Mouse (Mus musculus): ENCODE data around the gene Kcnq1.

Gene Kcnq1

GRCm38 (mm10) chr7:143313572-143314319 is 207.6 kb downstream of the Kcnq1 start:
- no peak for DNase-seq (ENCODE audit: low spot score in 2 of 2)

DNA sequence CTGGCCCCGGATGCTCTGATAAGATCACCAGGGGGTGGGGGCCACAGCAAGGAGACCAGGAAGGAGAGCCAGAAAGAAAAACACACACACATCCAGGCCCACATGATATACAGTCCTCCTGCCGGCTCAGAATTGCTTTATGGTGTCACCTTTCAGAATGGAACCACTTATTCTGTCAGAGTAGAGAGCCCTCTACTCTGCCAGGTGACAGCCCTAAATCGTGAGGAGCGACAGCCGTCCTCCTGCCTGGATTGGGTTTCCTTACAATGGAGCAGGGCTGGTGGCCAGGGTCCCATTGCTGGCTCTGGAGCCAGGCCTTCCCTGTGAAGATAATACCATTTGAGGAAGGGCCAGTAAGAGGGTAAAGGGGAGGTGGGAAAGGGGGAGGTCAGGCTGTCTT is 212.3 kb downstream of the Kcnq1 start:
- DNase-seq (ENCODE audit: low spot score in 2 of 2): no peak

DNA sequence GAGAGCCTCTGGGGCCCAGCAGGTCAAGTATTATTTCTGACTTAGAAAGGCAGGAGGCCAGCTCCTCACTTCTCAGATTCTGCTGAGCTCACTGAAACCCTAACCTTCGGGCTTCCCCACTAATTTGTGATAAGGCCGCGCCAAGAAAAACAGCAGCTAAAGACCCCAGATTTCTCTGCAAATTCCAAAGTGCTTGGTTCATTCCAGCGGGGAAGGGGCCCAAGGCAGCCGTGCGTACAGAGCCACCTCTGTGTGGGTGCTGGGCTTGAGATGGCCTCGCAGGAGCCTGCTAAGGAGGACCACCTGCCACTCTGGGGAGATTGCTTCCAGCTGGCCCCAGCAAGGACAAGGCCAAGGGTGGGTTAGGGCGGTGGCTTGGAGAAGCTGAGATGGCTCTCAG is 214.2 kb downstream of the Kcnq1 start:
- DNase-seq (ENCODE audit: low spot score in 2 of 2): no peak

- DNase-seq (ENCODE audit: low spot score in 2 of 2): peak in 1 of 2 experiments; percentile 18
These were observed 218.9 kb downstream of the Kcnq1 start for GRCm38 (mm10) chr7:143325051-143325450.

DNA sequence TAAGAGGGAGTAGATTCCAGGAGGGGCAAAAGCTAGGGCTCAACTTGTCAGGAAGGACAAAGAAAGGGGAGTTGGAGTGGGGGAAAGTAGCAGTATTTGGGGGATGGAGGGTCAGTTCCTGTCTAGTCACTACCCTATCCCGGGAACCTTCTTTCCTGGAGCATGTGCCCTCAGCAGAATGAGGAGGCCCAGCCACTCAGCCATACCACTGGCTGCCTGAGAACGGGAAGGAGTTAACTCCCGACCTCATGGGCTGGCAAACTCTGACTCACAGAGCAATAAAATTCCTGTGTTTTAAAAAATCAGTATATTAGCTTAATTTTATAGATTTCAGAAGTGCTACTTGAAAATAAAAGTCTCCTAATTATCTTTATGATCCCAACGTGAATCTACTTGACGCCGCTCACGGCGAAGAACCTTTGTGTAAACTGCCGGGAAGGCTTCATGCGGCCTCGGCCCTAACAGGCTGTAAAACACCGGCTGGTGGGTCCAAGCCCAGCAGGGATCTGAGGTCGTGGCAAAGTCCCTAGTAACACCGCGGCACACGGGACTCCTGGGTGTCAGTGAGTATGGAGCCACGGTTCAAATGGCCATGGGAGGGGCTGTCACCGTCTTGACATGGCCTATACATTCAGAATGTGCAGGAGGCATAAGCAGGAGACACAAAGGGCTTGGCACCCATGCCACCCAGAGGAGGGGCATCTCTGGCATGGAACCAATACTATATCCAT is 222.2 kb downstream of the Kcnq1 start:
- no peak for DNase-seq (ENCODE audit: low spot score in 2 of 2)

DNA sequence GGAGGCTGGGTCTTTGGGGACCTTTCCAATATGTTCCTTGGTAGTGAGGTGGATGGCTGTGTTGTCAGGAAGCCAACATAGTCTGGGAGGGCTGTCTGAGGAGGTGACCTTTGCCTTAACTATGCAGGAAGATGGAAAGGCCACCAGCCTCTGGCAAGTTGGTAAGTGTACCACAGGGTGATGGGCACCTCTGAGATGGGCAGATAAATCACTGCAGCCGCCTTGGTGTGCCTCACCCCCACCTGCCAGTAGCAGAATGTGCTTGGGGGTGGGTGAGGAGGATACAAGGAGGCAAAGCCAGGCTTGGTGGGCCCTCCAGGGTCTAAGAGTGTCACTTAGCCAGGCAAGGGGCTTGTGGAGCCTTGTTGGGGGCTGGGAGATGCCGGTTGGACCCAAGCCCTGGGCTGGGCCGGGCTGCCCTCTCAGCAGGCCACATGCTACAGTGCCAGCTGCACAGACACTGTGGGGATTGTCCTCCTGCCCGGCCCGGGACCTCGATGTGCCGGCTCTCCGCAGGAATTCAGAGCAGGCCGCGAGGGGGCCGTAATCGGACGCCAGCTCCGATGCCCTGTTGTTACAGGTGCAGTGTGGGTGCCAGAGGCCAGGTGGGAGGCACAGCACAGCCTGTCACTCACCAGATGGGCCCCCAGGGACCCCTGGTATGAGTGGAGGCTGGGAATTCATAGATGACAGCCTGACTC is 223.1 kb downstream of the Kcnq1 start:
- peak in 1 of 2 experiments; percentile 29 for DNase-seq (ENCODE audit: low spot score in 2 of 2)

DNA sequence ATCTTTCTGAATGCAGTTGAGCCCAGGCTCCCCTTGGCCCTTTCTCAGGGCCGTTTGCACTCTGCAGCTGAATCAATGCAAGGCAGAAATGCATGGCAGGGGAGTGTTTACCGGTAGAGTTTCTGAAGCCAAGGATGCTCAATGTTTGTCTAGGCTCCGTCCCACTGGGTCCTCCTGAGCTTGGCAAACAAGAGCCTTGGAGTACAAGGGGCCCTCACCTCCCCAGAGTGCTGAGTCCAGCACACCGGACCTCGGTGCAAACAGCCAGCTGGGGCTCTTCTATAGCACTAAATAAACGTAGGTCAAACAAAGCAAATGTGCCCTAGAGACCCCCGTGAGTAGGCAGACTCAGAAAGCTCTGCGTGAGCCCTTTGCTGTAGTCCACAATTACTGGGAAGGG is 226.9 kb downstream of the Kcnq1 start:
- DNase-seq (ENCODE audit: low spot score in 2 of 2): no peak

GRCm38 (mm10) chr7:143333604-143334003 is 227.4 kb downstream of the Kcnq1 start:
- no peak for DNase-seq (ENCODE audit: low spot score in 2 of 2)

- no peak for DNase-seq (ENCODE audit: low spot score in 2 of 2)
These were observed 232.5 kb downstream of the Kcnq1 start for GRCm38 (mm10) chr7:143338690-143339089.

- peak in 1 of 2 experiments; percentile 20 for DNase-seq (ENCODE audit: low spot score in 2 of 2)
These were observed 234.6 kb downstream of the Kcnq1 start for GRCm38 (mm10) chr7:143340601-143341281.

DNA sequence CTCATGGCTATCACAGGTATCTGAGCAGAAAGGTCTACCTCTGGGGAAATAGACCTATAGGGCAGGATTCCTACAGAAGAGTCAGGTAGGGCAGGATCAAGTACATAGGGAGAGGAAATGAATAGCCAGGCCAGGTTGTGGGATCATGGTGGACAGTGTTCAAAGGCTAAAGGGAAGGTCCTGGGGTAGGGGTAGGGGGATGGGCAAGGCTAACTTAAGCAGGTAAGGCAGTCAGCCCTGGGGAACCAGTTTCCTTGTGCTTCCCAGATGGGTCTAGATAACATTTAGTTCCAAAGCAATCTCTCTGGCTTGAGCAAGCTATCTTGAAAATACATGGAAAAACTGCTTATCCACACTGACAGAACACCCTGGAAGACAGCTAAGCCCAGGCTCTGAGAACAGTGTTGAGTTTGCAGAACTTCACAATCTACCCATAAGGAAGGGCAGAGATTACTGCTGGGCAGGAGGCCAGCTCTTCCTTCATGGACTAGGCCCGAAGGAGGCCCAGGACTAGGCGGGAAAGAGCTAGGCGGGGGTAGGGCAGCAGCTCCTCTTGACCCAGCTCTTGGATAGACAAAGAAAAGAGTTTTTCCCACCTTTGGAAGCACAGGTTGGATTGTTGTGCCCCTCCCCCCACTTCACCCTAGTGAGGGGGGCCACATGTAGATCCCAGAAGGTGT is 235.3 kb downstream of the Kcnq1 start:
- no peak for DNase-seq (ENCODE audit: low spot score in 2 of 2)

DNA sequence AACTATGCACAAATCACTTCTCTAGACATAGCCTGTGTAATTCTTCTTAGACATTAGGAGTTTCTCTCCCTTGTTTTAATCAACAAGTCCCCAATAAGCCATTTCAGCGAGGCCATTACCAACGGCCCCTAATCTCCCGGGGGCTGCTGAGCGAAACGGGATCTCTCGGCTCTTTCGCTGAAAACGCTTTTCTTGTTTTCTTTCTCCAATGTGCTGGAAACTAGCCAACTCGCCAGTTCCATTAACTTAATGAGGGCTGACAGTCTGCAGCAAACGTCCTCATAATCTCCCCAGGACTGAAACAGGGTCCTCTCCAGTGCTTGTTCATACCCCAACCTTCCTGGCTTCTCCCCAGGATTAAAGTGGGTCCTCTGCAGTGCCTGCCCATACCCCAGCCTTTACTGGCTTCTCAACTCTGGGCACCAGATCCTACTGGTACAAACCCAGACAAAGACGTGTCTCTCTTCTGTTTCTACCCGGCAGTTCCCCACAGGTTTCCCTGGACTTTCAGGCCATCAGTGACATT is 237.7 kb downstream of the Kcnq1 start:
- DNase-seq (ENCODE audit: low spot score in 2 of 2): no peak

GRCm38 (mm10) chr7:143349287-143349686 is 243.1 kb downstream of the Kcnq1 start:
- DNase-seq (ENCODE audit: low spot score in 2 of 2): no peak

DNA sequence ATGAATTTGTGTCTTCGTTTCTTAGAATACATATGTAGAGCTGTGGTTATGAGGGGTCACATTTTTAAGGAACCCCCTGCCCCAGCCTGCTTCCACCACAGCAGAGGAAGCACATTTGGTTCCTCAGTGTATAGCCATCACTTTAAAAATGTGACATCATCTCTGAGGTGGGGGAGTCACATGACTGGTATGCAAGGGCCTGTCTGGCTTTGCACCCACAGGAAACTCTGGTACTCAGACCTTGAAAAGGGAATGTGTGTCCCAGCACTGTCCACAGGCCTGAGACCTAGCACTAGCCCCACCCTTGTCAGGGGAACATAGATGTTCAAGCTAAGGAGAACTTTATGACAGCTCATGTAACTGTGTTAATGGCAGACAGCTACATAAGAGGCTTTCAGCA is 243.7 kb downstream of the Kcnq1 start:
- no peak for DNase-seq (ENCODE audit: low spot score in 2 of 2)

DNA sequence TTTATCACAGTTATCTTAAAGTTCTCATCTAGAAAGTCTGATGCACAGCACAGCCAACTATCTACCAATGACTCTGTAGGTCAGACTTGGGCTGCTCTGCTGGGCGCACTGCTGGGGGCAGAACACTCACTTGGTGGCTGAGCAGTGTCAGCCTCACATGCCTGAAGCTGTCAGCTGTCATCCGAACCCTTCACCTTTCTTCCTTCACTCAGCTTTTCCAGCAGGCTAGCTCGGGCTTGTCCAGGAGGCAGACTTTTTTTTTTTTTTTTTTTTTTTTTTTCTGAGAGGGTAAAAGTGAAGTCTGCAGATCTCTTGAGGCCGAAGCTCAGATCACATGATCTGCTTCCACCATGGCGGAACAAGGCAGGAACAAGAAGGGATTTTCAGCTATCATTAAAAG is 249.7 kb downstream of the Kcnq1 start:
- no peak for DNase-seq (ENCODE audit: low spot score in 2 of 2)

DNA sequence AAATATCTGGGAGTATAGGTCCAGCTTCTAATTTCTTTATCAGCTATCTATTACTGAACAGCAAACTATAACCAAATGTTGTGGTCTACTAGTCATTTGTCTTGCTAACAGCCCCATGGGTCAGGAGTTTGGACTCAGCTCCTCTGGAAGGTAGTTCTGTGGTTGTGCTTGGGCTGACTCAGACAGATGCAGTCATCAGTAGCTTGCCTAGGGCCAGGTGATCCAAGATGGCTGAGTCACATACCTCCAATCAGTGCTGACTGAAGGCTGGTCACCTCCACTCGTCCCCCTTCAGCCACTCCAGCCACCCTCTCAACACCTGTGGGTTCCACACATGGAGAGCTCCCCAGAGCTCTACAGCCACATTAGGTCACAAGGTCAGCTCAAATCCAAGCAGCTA is 250.9 kb downstream of the Kcnq1 start:
- DNase-seq (ENCODE audit: low spot score in 2 of 2): no peak

- no peak for DNase-seq (ENCODE audit: low spot score in 2 of 2)
These were observed 251.7 kb downstream of the Kcnq1 start for GRCm38 (mm10) chr7:143357831-143358230.

DNA sequence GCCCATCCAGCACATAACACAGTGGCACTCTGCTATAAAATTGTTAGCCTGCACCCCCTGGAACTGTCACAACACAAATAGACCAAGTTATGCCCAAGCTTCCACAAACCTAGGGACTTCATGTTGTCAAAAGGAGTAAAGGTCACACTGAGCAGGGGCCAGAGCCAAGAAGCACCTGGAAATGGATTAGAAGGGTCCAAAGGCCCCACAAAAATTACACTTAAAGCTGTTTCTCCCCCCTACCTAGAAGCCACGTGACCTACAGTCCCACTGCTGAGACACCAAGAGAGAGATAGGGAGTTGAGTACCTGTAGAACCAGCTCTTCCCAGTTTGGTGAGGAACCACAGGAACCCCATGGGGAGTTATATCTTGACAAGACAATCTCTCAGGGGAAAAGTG is 253.6 kb downstream of the Kcnq1 start:
- DNase-seq (ENCODE audit: low spot score in 2 of 2): no peak

DNA sequence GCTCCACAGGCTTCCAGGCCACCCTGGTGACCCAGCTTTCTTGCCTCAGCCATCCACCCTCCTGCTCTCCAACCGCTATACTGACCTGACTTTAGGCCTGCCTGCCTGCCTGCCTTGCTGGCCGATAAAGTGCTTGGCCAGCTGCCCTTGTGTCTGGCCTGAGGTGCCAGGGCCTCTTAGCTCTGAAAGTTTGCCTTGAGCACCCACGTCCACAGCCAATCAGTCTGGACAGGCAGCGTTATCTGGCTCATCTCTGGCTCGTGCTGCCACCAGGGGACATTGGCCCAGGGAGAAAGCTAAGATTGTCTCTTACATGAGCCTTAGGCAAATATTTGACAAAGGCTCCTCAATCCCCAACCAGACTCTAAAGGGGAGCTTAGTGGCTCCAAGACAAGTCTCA is 254.6 kb downstream of the Kcnq1 start:
- DNase-seq (ENCODE audit: low spot score in 2 of 2): no peak

- DNase-seq (ENCODE audit: low spot score in 2 of 2): peak in 1 of 2 experiments; percentile 16
These were observed 258.1 kb downstream of the Kcnq1 start for GRCm38 (mm10) chr7:143364092-143364832.

All from left cerebral cortex, adult 9 months (tissue).